Mouse (Mus musculus): Measurements from ENCODE around the gene Lgals7.
A peak's percentile ranks its signal among the peaks of the same experiment; 100 is the strongest.
"Not testable (repeated sequence)": the region's sequence is repeated elsewhere in the genome, so short reads cannot be mapped to it uniquely, and the experiment has no call there.

Gene Lgals7

GRCm38 (mm10) chr7:28879606-28880005 is 16.0 kb downstream of the Lgals7 start:
- no peak for DNase-seq

DNA sequence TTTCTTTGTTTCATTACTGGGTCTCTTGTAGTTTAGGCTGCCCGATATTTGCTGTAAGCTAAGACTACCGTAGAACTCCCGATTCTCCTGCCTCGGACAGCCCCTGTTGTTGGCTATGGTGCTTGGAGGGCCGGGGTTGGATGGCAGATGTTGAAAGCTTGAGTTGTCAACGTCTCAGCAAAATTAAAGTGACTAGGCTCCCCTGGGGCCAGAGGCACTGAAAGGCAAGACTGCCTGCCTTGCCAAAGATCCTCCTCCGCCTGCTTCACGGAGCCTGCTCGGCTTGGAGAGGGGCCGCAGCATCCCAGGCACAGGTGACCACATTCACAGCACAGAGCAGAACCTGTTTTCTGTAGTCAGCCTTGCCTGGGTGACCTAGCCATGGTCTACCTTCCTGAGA is 16.9 kb downstream of the Lgals7 start:
- DNase-seq: no peak

DNA sequence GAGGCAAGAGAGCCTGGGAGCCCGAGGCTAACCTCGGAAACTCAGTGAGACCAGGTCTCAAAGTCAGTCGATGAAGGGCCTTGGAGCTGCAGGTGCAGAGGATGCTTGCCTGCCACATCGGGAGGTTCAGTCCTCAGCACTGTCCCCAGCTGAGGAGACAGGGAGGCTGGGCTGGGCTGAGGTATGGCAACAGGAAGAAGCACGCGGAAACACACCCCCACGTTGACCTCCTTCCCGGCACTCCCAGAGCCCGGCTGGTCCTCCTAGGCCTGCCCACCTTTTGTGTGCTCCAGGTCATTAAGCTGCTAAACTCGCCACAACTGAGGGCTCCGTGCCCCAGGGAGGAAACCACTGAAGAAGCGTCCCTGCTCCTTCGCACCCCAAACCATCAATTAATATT is 17.5 kb downstream of the Lgals7 start, which contains the start of gene Capn12:
Capn12 (plus strand) TSS at position 224 of the 400 bp plus-strand sequence.
- no peak for DNase-seq

- DNase-seq: no peak
Observed at GRCm38 (mm10) chr7:28883039-28883438, 19.4 kb downstream of the Lgals7 start.

- not testable (repeated sequence) for DNase-seq
Observed at GRCm38 (mm10) chr7:28883704-28884103, 20.1 kb downstream of the Lgals7 start.

DNA sequence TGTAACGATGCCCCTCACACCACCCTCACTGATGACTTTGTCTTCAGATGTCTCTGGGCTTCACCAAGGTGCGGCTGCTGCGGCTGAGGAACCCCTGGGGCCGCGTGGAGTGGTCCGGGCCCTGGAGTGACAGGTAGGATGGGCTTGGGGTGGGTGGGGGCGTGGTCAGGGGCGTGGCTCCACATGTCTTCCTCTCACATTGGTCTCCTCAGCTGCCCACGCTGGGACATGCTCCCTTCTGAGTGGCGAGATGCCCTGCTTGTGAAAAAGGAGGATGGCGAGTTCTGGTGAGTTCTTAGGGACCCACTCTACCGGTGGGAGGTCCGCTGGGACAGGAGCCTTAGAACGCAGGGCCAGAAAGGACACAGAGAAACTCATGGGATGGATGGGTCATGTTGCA is 22.8 kb downstream of the Lgals7 start:
- DNase-seq: no peak

DNA sequence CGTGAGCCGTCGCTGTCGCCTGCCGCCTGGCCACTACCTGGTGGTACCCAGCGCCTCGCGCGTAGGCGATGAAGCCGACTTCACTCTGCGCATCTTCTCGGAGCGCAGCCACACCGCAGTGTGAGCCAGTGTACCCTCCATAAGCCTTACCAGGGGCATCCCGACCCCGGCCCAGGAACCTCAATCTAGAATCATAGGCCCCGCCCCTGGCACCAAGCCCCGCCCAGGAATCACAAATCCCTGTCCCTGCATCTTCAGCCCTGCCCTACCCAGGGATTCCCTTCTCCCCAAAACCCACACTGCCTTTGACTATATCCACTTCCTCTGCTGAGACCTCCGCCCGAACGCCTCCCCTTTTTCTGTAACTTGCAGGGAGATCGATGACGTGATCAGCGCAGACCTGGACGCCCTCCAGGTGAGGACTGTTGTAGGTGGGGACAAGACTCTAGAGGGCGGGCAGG is 25.1 kb downstream of the Lgals7 start:
- DNase-seq: no peak

- DNase-seq: no peak
Observed at GRCm38 (mm10) chr7:28892601-28893000, 28.9 kb downstream of the Lgals7 start.

DNA sequence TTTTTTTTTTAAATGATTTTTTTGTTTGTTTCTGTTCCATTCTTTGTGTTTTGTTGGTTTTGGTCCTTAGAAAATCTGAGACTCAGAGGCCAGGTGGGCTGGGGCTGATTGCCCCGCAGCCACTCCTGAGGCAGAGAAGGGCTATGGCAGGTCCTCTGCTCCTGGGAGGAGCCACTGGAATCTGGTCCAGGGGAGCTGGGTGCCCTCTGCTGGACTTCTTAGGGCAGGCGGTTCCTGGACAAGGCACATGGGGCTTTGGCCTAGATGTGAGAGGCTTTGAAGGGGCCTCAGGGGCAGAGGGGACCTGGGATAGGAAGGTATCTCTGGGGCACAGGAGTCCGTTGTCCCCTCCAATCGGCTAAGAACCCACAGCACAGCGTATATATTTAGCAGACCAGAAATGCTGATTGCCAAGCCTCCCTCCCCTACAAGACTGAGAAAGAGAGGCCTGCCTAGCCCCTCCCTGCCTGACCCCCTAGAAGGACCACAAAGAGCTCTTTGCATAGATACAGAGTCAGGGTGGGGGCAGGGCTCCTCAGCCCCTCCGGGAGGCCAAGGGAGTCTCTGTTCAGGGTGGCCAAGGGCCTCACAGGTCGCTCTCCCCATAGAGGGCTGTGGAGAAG is 30.1 kb downstream of the Lgals7 start:
- DNase-seq: peak; percentile 67

GRCm38 (mm10) chr7:28894942-28895341 is 31.3 kb downstream of the Lgals7 start:
- no peak for DNase-seq

DNA sequence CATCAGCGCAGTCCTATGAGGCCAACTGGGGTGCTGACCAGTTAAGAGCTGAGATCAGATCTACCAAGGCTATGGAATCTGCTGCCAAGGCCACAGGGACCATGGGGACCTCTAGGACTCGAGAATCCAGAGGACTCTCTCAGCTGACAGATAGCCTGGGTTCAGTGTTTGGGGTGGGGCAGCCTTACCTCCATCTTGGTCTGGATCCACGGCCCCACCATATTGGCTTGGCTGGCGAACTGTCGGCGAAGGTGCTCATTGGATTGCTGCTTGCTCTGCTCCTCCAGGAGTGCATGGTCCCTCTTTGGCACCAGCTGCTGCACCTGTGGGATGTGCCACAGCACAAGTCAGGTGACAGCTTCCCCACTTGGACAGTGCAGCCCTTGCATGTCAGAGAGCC is 34.0 kb downstream of the Lgals7 start:
- no peak for DNase-seq

GRCm38 (mm10) chr7:28899972-28900371 is 36.3 kb downstream of the Lgals7 start:
- no peak for DNase-seq

DNA sequence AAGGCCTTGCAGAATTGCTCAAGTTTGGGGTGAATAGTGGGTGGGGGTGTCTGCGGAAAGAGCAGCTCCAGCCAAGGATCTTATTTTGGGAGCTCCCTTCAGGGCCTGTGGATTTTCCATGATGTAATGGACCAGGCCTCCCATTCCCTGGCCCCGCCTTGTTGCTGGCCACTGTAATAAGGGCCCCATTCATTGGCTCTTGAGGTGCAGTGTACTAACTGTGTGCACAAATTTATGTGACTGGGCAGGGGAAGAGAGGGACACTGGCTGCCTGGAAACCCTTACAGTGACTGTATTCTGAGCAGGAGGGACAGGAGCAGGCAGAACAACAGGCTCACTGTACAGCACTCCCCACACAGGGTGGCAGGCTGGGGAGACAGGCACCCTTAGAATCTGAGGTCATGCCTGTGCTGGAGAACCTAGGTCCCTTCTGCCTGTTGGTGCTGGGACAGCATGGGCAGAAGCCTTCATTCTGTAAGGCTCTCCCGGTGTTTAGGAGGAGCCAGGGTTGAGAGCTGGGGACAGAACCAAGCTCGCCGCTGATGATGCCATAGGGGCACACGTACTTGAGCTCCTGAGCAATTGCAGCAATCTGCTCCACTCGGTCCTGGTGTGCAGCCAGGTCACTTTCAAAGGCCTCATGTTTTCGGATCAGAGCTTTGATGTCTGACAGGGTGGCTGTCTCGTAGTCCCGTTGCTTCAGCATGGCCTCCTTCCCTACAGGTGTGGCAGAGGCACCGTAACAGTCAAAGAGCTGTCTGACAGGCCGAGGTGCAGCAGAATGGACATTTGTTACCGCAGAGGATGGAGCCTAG is 37.9 kb downstream of the Lgals7 start:
- DNase-seq: no peak

GRCm38 (mm10) chr7:28902180-28902579 is 38.5 kb downstream of the Lgals7 start:
- no peak for DNase-seq

DNA sequence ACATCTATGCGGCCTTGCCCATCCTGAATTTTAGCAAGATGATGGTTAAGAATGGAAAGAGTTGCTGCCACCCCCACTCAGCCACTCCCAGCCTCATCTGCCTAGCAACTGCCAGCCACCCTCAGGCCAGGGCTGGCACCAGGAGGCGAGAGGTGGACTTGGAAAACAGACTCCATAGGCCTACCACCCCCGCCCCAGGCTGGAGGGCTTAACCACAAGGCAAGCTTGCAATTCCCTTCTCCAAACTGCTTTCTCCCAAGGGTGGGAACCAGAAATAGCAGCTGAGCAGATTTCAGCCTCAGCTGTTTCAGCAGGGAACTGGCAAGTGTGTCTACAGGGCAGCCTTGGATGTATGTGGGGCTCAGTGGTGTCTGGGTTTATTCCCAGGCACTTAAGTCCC is 39.2 kb downstream of the Lgals7 start:
- no peak for DNase-seq

DNA sequence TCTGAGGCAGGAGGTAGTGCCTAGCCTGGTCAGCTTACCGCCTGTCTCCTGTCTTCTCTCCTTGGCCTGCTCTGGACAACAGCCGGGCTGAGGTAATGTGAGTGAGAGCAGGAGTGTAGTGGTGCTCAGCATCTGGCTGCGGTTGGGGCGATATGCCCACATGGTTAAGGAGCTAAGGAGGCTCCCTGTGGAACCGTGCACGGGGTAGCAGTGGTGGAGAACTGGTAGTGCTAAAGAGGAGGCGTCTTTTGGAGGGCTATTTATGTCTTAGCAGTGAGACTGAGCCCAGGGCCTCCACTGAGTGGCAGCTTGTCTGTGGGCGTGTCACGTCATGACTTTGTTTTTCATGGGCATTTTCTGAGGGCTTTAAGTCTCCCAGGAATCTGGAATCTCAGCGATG is 40.1 kb downstream of the Lgals7 start:
- DNase-seq: no peak

GRCm38 (mm10) chr7:28907195-28907594 is 43.5 kb downstream of the Lgals7 start:
- no peak for DNase-seq

GRCm38 (mm10) chr7:28911632-28912031 is 48.0 kb downstream of the Lgals7 start:
- DNase-seq: peak; percentile 86

- no peak for DNase-seq
Observed at GRCm38 (mm10) chr7:28913171-28913570, 49.5 kb downstream of the Lgals7 start.

Data from lung, postnatal 36 days (tissue).